Mouse (Mus musculus): ENCODE results near the gene Cracr2b.

Gene Cracr2b

GRCm38 (mm10) chr7:141468522-141469211 lies 7.8 kb downstream of the Cracr2b start:
- DNase-seq (ENCODE audit: extremely low spot score, low read depth, low spot score) = no peak

GRCm38 (mm10) chr7:141469352-141469751 lies 8.5 kb downstream of the Cracr2b start:
- no peak for DNase-seq (ENCODE audit: extremely low spot score, low read depth, low spot score)

- DNase-seq (ENCODE audit: extremely low spot score, low read depth, low spot score) = no peak
These were observed 9.2 kb downstream of the Cracr2b start for GRCm38 (mm10) chr7:141469901-141470636.

- no peak for DNase-seq (ENCODE audit: extremely low spot score, low read depth, low spot score)
These were observed 9.7 kb downstream of the Cracr2b start for GRCm38 (mm10) chr7:141470637-141470944.

- DNase-seq (ENCODE audit: extremely low spot score, low read depth, low spot score) = no peak
These were observed 10.3 kb downstream of the Cracr2b start for GRCm38 (mm10) chr7:141471236-141471635.

GRCm38 (mm10) chr7:141472226-141472625 lies 11.3 kb downstream of the Cracr2b start:
- DNase-seq (ENCODE audit: extremely low spot score, low read depth, low spot score) = no peak

GRCm38 (mm10) chr7:141472763-141473162 lies 11.9 kb downstream of the Cracr2b start:
- DNase-seq (ENCODE audit: extremely low spot score, low read depth, low spot score) = no peak

- no peak for DNase-seq (ENCODE audit: extremely low spot score, low read depth, low spot score)
These were observed 13.3 kb downstream of the Cracr2b start for GRCm38 (mm10) chr7:141474160-141474559.

- no peak for DNase-seq (ENCODE audit: extremely low spot score, low read depth, low spot score)
These were observed 14.3 kb downstream of the Cracr2b start, which contains the start of the genes Polr2l and Tspan4 for GRCm38 (mm10) chr7:141475011-141475804. Polr2l (minus strand) TSS chr7:141475132. Tspan4 (plus strand) TSS chr7:141475240.

- DNase-seq (ENCODE audit: extremely low spot score, low read depth, low spot score) = no peak
These were observed 14.9 kb downstream of the Cracr2b start for GRCm38 (mm10) chr7:141475805-141476158.

GRCm38 (mm10) chr7:141476226-141476980 lies 15.5 kb downstream of the Cracr2b start:
- DNase-seq (ENCODE audit: extremely low spot score, low read depth, low spot score) = no peak

GRCm38 (mm10) chr7:141476981-141477370 lies 16.1 kb downstream of the Cracr2b start:
- DNase-seq (ENCODE audit: extremely low spot score, low read depth, low spot score) = no peak

GRCm38 (mm10) chr7:141477578-141478269 lies 16.8 kb downstream of the Cracr2b start:
- DNase-seq (ENCODE audit: extremely low spot score, low read depth, low spot score) = no peak

GRCm38 (mm10) chr7:141478270-141478748 lies 17.4 kb downstream of the Cracr2b start:
- DNase-seq (ENCODE audit: extremely low spot score, low read depth, low spot score) = no peak

- no peak for DNase-seq (ENCODE audit: extremely low spot score, low read depth, low spot score)
These were observed 20.1 kb downstream of the Cracr2b start for GRCm38 (mm10) chr7:141480842-141481497.

GRCm38 (mm10) chr7:141481498-141482401 lies 20.9 kb downstream of the Cracr2b start:
- DNase-seq (ENCODE audit: extremely low spot score, low read depth, low spot score) = no peak

GRCm38 (mm10) chr7:141482531-141483024 lies 21.7 kb downstream of the Cracr2b start:
- DNase-seq (ENCODE audit: extremely low spot score, low read depth, low spot score) = no peak

- DNase-seq (ENCODE audit: extremely low spot score, low read depth, low spot score) = no peak
These were observed 22.3 kb downstream of the Cracr2b start for GRCm38 (mm10) chr7:141483114-141483653.
